Mouse (Mus musculus): ENCODE results near the gene Hnrnpdl. TPM values are rescaled to one million over a fixed set of nuclear protein-coding genes. Genes with fewer than 3 reads are reported as not detected.

Gene Hnrnpdl
- polyA plus RNA-seq, 3 experiments from 2014 or later: 121 to 134 (median 123) TPM

GRCm38 (mm10) chr5:100046096-100046495 lies 6.6 kb upstream of the Hnrnpdl start:
- ATAC-seq: no peak

GRCm38 (mm10) chr5:100044621-100045020 lies 5.2 kb upstream of the Hnrnpdl start:
- ATAC-seq: no peak

- no peak for ATAC-seq
Measured at GRCm38 (mm10) chr5:100044030-100044429, 4.6 kb upstream of the Hnrnpdl start.

DNA sequence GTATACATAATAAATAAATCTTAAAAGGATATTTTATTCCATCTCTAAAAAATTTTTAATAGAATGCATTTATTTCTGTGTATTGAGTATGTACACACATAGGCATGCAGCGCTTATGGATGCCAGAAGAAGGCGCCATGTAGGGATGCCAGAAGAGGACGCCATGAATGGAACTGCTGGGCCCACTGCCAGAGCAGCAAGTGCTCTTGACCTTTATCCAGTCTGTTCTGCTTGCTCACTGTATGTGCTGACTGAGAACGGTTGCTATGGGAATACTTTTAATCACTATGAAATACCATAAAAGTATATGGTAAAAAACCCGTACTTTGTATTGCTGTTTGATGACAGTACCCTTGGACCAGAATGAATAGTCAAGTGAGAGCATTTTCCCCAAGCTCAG lies 3.9 kb upstream of the Hnrnpdl start:
- ATAC-seq: no peak

DNA sequence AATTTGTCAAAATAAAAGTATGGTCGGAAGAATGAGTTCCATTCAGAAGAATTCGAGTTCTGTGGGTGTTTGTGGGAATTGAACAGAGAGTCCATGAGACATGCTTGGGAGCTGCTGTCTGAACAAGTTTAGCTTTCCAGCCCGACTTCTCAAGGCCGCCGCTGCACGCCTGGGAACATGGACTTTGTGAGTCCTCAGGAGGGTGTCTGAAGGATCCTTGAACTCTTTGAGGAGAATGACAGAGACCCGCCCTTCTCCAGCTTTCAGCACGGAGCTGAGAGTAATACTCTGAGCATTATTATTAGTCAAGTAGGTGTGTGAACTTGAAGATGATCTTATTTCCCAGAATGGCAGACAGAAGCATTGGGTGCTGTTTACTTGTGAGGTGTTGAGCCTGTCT lies 3.0 kb upstream of the Hnrnpdl start:
- no peak for ATAC-seq

DNA sequence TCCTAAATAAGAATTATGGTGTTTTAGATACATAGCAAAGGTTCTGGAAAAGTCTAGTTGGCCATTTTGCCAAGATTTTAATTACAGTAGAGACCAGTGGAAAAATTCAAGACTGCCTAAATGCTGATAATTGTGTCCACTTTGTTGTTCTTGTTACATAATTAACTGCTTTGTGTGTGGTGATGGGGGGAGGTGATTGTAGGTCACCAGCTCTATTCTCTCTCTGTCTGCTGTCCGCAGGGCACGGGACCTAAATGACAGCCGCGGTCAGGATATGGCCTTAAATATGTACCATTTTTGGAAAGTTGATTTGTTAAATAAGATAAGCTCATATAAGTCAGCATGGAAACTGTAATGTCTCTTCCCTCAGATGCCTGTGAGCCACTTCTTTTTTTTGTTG lies 1.8 kb upstream of the Hnrnpdl start:
- ATAC-seq: no peak

GRCm38 (mm10) chr5:100040281-100040784 lies 869 bp upstream of the Hnrnpdl start:
- no peak for ATAC-seq

DNA sequence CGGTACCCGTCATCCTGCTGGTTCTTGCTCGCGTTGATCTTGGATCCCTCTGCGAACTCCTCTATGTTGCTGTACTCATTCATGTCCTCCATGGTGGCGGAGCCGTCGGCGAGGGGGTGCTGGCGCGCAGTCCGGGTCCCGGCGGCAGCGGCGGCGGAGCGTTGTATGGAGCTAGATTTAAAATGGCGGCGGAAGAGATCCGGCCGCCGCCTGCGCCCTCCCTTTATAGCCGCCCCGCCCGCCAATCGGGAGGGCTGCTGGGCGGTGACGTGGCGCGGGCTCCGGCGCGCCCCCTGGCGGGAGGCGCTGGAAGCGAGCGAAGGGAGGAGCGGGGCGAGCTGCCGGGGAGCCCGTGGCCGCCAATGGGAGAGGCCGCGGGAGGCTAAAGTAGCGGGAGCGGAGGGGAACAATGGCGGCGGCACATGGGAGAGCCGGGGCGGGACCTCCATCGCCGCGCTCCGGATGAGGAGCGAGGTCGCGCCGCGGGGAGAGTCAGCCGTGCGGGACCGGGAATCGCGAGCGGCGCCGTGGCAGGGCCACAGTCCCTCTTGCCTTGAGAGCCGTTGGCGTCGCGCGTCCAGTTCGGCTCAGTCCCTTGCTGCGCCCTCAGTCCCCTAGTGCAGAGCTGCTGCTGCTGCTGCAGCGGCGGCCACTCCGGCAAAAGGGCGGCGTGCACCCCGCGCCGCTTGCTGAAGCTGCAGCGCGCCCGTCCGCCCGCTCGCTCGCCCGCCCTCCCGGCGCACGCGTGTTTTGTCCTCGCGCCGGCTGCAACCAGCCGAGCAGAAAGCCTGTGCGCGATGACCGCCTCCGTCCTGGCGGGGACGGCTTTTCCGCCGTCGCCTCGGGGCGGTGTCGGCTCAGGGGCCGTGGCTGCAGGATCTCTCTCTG lies 506 bp downstream of the Hnrnpdl start:
- peak; percentile 59 for ATAC-seq

DNA sequence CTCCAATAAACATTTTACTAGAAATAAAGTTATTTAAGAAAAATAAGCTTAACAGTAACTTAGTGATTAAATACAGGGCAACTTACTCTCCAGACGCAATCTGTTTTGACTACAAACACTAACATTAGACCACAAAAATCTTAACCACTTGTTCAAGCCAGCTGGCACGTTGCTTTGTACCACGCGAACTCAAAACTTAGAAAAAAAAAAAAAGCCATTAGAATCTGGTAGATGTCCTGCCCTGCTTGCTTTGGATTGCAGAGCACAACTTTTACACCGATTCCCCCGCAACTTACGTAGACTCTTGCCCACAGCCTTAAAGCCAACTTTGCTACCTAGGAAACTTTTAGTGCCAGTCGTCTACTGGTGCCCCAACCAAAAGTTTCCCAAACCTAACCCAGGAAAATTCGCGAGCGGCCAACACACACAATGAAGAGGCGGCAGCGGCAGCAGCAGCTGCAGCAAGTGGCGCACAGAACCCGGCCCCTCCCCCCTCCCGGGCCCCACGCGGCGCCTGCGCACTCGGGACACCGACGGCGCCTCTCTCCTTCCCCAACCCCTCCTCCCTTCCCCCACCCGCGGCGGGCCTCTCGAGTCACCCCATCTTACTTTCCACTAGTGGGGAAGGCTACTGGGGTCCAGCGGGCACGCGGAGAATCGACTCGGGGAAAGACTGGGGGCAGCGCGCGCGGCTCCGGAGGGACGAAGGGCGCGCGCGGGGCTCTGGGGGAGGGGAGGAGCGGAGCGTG lies 1.3 kb downstream of the Hnrnpdl start:
- ATAC-seq: peak; percentile 11

- ATAC-seq: no peak
Measured at GRCm38 (mm10) chr5:100036681-100037080, 2.8 kb downstream of the Hnrnpdl start.

- no peak for ATAC-seq
Measured at GRCm38 (mm10) chr5:100035950-100036349, 3.5 kb downstream of the Hnrnpdl start.

DNA sequence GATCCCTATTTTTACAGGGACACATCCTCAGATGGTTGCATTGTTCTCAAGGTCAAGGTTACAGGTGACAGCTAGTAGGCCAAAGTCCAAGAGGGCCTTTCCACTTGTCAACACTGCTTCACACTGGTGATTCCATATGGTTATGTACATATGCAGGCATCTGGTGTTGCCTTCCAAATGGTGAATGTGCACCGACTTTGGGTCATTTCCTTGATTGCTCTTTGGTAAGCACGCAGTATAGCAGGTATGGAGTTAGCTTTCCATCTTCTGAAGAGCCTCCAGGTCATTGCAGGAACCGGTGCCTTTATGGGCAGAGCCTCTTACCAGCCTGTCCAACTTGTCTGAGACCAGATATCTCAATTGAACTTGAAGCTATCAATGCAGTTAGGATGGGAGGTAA lies 6.8 kb downstream of the Hnrnpdl start:
- ATAC-seq: no peak

- ATAC-seq: no peak
Measured at GRCm38 (mm10) chr5:100032107-100032506, 7.4 kb downstream of the Hnrnpdl start.

DNA sequence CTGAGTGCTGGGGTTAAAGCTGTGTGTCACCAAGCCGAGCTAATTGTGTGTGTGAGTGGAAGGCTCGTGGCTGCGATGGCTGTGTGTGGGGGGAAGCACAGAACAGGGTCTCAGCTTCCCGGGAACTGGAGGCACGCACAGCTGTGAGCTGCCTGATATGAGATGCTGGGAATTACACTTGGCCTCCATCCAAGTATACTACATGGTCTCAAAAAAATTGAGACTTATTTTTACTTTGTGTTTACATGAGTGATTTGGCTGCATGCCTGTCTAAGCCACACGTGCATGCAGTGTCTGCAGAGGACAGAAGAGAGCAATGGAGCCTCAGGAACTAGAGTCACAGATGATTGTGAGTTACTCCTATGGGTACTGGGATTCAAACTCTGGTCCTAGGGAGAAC lies 9.4 kb downstream of the Hnrnpdl start:
- ATAC-seq: no peak

- no peak for ATAC-seq
Measured at GRCm38 (mm10) chr5:100024868-100025267, 14.6 kb downstream of the Hnrnpdl start.

GRCm38 (mm10) chr5:100024403-100024802 lies 15.1 kb downstream of the Hnrnpdl start:
- ATAC-seq: no peak

DNA sequence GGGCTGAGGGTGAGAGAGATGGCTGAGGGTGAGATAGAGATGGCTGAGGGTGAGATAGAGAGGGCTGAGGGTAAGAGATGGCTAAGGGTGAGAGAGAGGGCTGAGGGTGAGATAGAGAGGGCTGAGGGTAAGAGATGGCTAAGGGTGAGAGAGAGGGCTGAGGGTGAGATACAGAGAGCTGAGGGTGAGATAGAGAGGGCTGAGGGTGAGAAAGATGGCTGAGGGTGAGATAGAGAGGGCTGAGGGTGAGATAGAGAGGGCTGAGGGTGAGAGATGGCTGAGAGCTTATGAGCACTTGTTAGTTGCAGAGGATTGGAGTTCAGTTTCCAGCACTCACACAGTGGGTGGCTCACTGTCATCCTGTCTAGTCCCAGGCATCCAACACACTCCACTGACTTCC lies 19.4 kb downstream of the Hnrnpdl start:
- ATAC-seq: no peak

DNA sequence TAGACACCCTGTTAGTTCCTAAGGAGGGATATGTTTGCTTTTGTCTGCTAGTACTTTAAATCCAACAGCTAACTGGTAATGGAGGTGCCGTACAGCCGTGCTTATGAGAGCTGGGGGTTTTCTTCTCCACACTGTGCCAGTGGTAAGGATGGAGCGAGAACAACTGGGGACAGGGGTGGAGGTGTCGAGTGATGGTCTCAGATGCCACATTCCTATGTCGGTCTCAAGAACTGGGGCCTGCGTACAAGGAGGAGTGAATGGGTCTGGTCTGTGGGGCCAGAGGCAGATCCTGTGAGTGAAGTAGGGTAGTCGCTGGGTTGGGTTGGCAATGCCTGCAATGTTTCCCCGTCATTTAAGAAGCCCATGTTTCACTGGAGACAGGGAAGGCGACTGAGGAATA lies 26.9 kb downstream of the Hnrnpdl start:
- ATAC-seq: no peak

DNA sequence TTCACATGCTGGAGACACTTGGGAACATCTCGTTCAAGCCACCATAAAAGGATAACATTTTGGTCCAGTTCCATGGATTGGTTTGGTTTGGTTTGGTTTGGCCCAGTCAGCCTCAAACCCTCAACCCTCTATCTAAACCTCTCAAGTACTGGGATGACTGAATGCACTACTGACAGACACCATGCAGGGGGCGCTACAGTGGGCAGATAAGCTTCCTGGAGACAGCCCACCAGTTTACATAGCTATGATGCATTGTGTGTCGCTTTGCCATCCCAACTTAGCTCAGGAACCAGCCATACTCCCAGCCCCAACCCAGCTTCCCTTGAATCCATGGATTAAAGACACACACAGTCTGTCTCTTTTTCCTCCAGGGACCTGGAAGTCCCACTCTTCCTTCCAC lies 31.0 kb downstream of the Hnrnpdl start:
- no peak for ATAC-seq

DNA sequence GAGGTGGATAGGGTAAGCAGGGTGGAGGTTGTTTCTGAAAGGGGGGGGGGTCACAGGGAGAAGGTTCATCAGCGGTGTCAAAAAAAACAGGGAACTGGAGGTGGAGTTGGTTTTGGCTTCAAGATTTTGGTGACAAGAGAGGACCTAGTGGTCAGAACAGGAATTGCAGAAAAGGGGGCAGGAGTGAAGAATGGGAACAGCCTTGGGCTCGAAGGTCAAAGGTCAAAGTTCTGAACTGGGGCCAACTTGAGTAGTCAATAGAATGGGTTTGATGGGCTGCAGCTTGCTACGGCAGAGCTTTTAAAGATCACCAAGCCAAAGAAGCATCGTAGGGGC lies 32.5 kb downstream of the Hnrnpdl start:
- ATAC-seq: peak; percentile 43

GRCm38 (mm10) chr5:100006324-100007039 lies 33.0 kb downstream of the Hnrnpdl start:
- ATAC-seq: no peak

- ATAC-seq: no peak
Measured at GRCm38 (mm10) chr5:100005896-100006295, 33.6 kb downstream of the Hnrnpdl start.

- no peak for ATAC-seq
Measured at GRCm38 (mm10) chr5:100005431-100005830, 34.0 kb downstream of the Hnrnpdl start.

All from inflammation-experienced regulatory T-cells, adult 6 months (primary cell).